Mouse (Mus musculus): Measurements from ENCODE around the gene Hivep1. TPM values are rescaled to one million over a fixed set of nuclear protein-coding genes. Genes with fewer than 3 reads are reported as not detected.

Hivep1 gene
- total and polyA plus RNA-seq, 3 experiments: 2.2 to 15.9 TPM; not detected in 1

GRCm38 (mm10) chr13:42080131-42080916 is 28.5 kb downstream of the Hivep1 start:
- no peak for DNase-seq (ENCODE audit: low read depth, low spot score)
- Histone ChIP-seq H3K4me1 (ENCODE audit: control insufficient read depth in 1 of 2, insufficient read depth in 2 of 2, low read length in 2 of 2) (peaks cover 0 to 2% of the 10 kb centered on the region in 2 experiments; a peak in 1 of 4 replicates), H3K27ac (ENCODE audit: control insufficient read depth, low read depth, low read length) (no peak overlapping the region), H3K36me3 (ENCODE audit: control insufficient read depth in 1 of 2, insufficient read depth in 2 of 2, low read length in 2 of 2) (no peaks in the 10 kb centered on the region), H3K27me3 (ENCODE audit: control insufficient read depth in 1 of 2, insufficient read depth in 2 of 2, low read length in 2 of 2) (no peaks in the 10 kb centered on the region), H3K79me2 (ENCODE audit: control insufficient read depth, insufficient read depth, low read length, poor library complexity) (no peaks in the 10 kb centered on the region), H3K4me3 (ENCODE audit: control insufficient read depth in 1 of 2, insufficient read depth in 1 of 2, low read depth in 2 of 2, low read length in 2 of 2) (no peak overlapping the region), H3K9me3 (replicated peaks; ENCODE audit: insufficient read depth, low read length) (no peaks in the 10 kb centered on the region), H3K9ac (ENCODE audit: control insufficient read depth, low read depth, low read length, poor library complexity, severe bottlenecking) (no peak overlapping the region)
- TF ChIP-seq RCOR1 (IDR thresholded peaks at IDR 0.05; ENCODE audit: low read depth, low read length) (no peak), TBP (IDR thresholded peaks at IDR 0.05; ENCODE audit: low read depth, low read length) (no peak), MAFK (IDR thresholded peaks at IDR 0.05; ENCODE audit: borderline replicate concordance, low read depth, low read length) (no peak), ZKSCAN1 (IDR thresholded peaks at IDR 0.05; ENCODE audit: low read depth, low read length) (no peak), USF2 (IDR thresholded peaks at IDR 0.05; ENCODE audit: borderline replicate concordance in 1 of 2, insufficient read depth in 1 of 2, low read depth in 1 of 2, low read length in 2 of 2) (no peak), ZNF384 (IDR thresholded peaks at IDR 0.05; ENCODE audit: low read depth, low read length) (no peak), MAZ (IDR thresholded peaks at IDR 0.05; ENCODE audit: low read depth, low read length) (no peak), GABPA (IDR thresholded peaks at IDR 0.05; ENCODE audit: low read depth, low read length) (no peak), CHD2 (IDR thresholded peaks at IDR 0.05; ENCODE audit: low read length) (no peak)

- no peaks in the 10 kb centered on the region for H3K9me3 ChIP-seq (replicated peaks; ENCODE audit: insufficient read depth, low read length)
- TF ChIP-seq MYB (IDR thresholded peaks at IDR 0.05; ENCODE audit: low read depth, low read length): no peak
- no peak for TF ChIP-seq USF2 (IDR thresholded peaks at IDR 0.05; ENCODE audit: borderline replicate concordance in 1 of 2, insufficient read depth in 1 of 2, low read depth in 1 of 2, low read length in 2 of 2)
- TF ChIP-seq POLR2AphosphoS5 (IDR thresholded peaks at IDR 0.05; ENCODE audit: borderline replicate concordance, low read depth, low read length): no peak
- no peak for TF ChIP-seq TCF12 (IDR thresholded peaks at IDR 0.05; ENCODE audit: low read depth, low read length)
- TF ChIP-seq CTCF (IDR thresholded peaks at IDR 0.05 in 2 of 3, conservative IDR thresholded peaks at IDR 0.05 in 1 of 3; ENCODE audit: control insufficient read depth in 1 of 3, insufficient read depth in 1 of 3, low read depth in 2 of 3, low read length in 3 of 3, poor library complexity in 1 of 3, severe bottlenecking in 1 of 3): no peak
- no peak for TF ChIP-seq MYC (IDR thresholded peaks at IDR 0.05; ENCODE audit: low read depth, low read length)
- no peak for TF ChIP-seq BHLHE40 (IDR thresholded peaks at IDR 0.05; ENCODE audit: borderline replicate concordance, low read depth, low read length)
- TF ChIP-seq NRF1 (IDR thresholded peaks at IDR 0.05; ENCODE audit: insufficient read depth, low read depth, low read length, poor library complexity, severe bottlenecking): no peak
- TF ChIP-seq SMC3 (IDR thresholded peaks at IDR 0.05; ENCODE audit: low read depth, low read length): no peak
- TF ChIP-seq RCOR1 (IDR thresholded peaks at IDR 0.05; ENCODE audit: low read depth, low read length): no peak
- no peak for TF ChIP-seq POLR2A (IDR thresholded peaks at IDR 0.05; ENCODE audit: control insufficient read depth in 1 of 2, insufficient read depth in 1 of 2, low read depth in 1 of 2, low read length in 2 of 2, poor library complexity in 1 of 2)
- TF ChIP-seq ELF1 (IDR thresholded peaks at IDR 0.05; ENCODE audit: low read depth, low read length): no peak
- no peak for TF ChIP-seq USF1 (IDR thresholded peaks at IDR 0.05; ENCODE audit: low read depth, low read length)
- no peaks in the 10 kb centered on the region for H3K27me3 ChIP-seq (ENCODE audit: control insufficient read depth in 1 of 2, insufficient read depth in 2 of 2, low read length in 2 of 2)
- H3K9ac ChIP-seq (ENCODE audit: control insufficient read depth, low read depth, low read length, poor library complexity, severe bottlenecking): no peak overlapping the region
- H3K36me3 ChIP-seq (ENCODE audit: control insufficient read depth in 1 of 2, insufficient read depth in 2 of 2, low read length in 2 of 2): peaks cover 0 to 8% of the 10 kb centered on the region in 2 experiments; a peak in 2 of 4 replicates
- H3K4me3 ChIP-seq (ENCODE audit: control insufficient read depth in 1 of 2, insufficient read depth in 1 of 2, low read depth in 2 of 2, low read length in 2 of 2): no peak overlapping the region
- no peak for DNase-seq (ENCODE audit: low read depth, low spot score)
- no peak overlapping the region for H3K27ac ChIP-seq (ENCODE audit: control insufficient read depth, low read depth, low read length)
- H3K4me1 ChIP-seq (ENCODE audit: control insufficient read depth in 1 of 2, insufficient read depth in 2 of 2, low read length in 2 of 2): peaks cover 6 to 9% of the 10 kb centered on the region in 2 experiments; a peak in 3 of 4 replicates
- no peaks in the 10 kb centered on the region; the same call in 1 of the 2 replicates for H3K79me2 ChIP-seq (ENCODE audit: control insufficient read depth, insufficient read depth, low read length, poor library complexity)
Observed at GRCm38 (mm10) chr13:42088339-42088738, 36.5 kb downstream of the Hivep1 start.
